Mouse (Mus musculus): ENCODE data around the gene Mrps30. TPM values are rescaled to one million over a fixed set of nuclear protein-coding genes. Genes with fewer than 3 reads are reported as not detected.
"Not testable (repeated sequence)": the region's sequence is repeated elsewhere in the genome, so short reads cannot be mapped to it uniquely, and the experiment has no call there.

Mrps30 gene
- total RNA-seq (2021): 10 to 100 TPM; 17.0 to 17.4 TPM
- long read RNA-seq, transcript Mrps30-201 (5 exons, 3,319 nt): major isoform, 47 of 52 reads
- long read RNA-seq, partial matches to known transcripts: 0 of 52 reads
- long read RNA-seq, other reads (novel, unspliced or antisense): 5 of 52 reads

DNA sequence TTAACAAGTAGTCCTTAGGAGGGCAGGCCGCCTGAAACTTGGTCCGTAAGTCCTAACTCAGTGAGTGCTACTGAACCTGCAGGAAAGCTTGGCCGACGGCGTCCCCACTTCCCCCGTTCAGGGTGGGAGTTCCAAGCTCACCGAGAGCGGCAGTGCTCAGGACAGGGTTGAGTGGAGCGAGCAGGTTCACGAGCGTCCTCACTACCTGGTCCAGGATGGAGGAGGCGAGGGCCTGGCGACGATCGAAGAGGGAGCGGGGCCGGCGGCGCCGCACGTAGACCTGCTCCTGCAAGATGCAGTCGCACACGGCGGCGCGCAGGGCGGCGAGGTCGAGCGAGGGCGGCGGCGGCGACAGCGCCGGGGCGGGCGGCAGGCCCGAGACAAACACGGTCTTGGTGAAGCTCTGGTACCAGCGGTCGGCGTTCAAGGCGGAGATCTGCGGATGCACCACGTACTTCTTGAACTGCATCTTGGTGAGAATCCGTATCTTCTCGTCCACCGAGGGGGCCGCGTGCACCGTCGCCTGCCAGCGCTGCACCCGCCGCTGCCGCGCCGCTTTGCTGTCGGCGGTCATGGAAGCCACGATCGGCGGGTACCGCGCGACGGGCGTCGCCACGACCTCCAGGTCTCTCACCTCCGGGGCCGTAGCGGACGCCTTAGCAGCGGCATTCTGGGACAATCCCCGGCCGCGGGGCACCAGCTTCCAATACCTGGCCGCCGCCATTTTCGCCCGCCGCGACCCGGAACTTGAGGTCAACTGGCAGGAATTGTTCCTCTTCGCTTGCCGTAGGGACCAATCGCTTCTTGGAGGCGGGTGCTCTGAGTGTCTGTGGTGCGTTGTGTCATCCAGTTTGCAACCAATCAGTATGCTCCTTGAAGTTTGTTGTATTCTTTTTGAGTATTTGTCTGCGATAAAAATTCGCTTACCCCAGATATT is at the start of gene Mrps30, which contains the start of gene B430218F22Rik:
Gene Mrps30, minus strand, starts transcription at position 742 of the 937 bp plus-strand sequence.
Gene B430218F22Rik, plus strand, starts transcription at position 120 of the 937 bp plus-strand sequence.
- DNase-seq (ENCODE audit: low spot score in 2 of 2): peak; percentile 92 to 97

DNA sequence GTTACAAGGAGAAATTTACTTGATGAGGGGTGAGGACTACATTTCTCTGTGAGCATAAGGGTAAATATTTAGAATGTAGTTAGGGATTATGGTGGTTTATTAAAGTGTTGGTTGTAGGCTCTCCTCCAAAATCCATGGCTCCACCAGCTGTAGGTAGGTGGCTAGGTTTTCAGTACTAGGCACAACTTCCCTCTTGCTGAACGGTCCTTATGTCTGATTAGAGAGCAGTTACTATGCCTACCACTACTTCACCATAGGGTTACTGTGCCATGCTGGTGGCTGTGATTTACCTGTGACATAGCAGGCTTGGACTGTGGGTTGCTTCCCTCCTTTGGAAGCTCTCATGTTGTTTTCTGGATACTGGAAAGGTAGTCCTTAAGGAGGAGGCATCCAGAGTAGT is 33.8 kb upstream of the Mrps30 start:
- DNase-seq (ENCODE audit: low spot score in 2 of 2): no peak

DNA sequence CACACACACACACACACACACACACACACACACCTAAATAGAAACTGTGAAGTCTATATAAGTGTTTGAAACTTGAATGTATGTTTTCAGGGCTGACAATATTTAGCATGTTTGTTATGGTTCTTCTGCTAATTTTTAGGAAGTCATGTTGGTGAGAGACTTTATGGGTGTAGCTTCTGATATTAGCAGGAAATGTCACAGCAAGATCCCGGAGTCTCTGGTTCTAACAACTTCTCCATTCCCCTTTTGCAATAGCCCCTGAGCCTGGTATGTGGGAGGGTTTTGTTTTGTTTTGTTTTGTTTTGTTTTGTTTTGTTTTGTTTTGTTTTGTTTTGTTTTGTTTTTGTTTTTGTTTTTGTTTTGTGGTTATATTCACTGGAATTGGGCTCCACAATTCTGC is 33.4 kb upstream of the Mrps30 start:
- no peak for DNase-seq (ENCODE audit: low spot score in 2 of 2)

DNA sequence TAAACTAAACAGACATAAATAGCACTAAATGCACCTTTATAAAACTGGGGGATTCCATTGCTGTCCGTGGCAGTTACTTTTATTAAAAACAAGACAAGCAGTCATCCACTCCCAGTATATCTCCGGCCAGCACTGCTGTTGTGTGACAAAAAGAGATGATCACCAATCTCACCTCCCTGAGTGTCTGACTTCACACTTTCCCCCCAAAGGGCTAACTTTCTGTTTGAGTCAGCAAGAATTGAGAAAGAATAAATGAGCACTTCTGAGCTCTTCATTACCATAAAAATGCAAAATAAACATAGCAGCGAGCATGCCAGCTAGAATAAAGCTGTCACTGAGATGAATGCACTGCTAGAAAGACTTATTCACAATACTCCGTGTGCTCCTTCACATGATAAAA is 31.1 kb upstream of the Mrps30 start:
- DNase-seq (ENCODE audit: low spot score in 2 of 2): no peak

DNA sequence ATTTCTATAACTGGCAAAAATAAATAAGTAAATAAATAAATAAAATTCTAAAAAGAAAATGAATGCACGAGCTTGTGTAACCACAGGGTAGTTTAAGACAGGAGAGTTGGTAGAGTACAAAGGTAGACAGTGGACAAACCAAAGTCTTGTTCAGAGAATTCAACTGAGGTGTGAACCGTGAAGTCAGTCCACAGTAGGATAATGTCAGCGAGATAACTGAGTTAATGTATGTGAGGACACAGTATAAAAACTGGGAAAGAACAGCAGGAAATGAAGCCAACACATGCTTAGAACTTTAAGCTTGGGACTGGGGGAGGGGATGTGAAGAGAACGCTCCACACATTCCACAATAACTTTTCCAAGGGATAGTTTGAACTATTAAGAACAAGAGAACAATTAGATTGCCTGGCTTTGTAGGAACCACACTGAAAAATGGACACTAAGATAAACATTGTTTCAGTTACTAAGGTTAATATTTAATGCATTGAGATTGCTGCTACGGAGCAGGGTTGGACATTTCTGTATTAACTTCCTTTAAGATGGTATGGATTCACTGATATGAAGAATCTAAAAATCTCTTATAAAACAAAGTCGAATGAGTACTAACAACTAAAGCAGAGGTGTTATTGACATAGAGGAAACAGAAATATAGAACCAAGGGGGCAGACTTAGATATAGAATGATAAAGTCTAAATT is 24.4 kb upstream of the Mrps30 start:
- no peak for DNase-seq (ENCODE audit: low spot score in 2 of 2)

DNA sequence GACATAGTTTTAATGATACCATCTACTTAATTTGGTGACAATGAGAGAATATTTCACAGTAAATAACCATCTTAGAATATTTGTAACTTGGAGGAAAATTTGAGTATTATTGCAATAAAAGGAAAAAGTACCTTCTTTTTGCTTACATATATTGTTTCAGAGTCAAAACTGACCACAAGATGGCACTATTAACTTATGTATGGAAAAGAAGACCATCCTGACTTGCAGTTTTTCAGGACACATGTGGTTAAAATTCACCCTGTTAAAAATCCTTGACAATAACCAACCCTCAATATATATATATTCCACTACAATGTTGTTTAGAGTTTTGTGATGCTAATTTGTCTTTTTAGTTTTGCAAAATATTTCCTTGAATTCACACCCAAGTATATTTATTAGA is 16.5 kb upstream of the Mrps30 start:
- peak in 1 of 2 experiments; percentile 56 for DNase-seq (ENCODE audit: low spot score in 2 of 2)

DNA sequence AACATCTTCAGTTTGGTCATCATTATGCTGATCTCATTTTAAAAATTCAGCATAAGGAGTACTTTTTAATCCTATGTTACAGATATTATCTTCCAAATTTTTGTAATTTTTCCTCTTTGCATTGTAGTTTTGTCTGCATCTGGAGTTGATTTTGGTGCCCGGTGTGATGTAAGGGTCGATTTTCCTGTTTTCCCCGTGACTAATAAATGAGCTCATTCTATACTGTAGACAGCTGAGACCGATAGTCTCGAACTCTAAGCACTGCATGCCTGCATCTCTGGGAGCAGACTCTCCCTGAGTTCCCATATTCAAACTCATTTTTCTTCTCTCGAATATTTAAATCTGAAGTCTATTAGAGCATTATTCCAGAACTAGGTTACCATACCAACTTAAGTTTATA is 13.3 kb upstream of the Mrps30 start:
- DNase-seq (ENCODE audit: low spot score in 2 of 2): no peak

DNA sequence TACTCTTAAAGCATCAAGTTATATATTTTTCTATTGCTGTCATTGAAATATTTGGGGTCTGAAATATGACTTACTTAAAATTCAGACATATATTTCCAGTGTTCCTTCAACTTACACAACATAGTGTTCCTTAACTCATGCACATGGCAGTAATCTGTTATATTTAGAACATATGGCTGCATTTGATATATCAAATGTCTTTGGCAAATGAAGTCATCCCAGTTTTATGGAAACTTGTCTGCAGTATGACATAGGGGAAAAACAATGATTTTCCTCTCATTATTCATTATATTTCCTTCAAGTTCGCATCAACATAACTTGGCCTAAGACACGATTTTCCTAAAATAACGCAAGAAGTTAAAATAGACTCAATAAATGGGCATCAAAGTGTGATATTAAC is 8.8 kb upstream of the Mrps30 start:
- DNase-seq (ENCODE audit: low spot score in 2 of 2): no peak

DNA sequence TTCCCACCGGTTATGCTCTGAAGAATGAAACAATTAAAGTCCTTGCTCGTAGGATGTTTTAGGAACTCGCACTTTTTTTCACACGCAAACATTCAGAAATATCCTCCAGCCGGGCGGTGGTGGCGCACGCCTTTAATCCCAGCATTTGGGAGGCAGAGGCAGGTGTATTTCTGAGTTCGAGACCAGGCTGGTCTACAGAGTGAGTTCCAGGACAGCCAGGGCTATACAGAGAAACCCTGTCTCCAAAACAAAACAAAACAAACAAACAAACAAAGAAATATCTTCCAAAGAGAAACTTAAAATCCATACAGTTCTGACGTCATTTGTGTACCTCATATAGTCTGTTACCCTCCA is 373 bp upstream of the Mrps30 start:
- not testable (repeated sequence) for DNase-seq (ENCODE audit: low spot score in 2 of 2)

DNA sequence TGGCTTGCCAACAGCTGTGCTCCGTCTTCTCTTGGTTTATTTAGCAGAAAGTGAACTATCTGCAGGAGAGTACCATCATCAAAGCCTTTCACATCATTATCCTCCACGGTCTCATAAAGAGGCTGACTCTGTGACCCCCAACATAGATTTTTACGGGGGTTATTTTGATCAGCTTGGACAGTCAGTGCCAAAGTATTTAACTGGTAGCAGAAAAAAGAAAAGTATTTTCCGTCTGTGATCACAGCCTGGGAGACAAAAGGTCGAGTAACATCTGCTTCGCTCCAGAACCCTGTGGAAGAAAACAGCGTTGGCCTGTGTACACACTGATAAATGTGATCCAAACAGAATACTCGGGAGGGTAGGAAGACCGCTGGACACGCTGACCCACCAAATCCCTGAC is 6.7 kb downstream of the Mrps30 start:
- DNase-seq (ENCODE audit: low spot score in 2 of 2): no peak

DNA sequence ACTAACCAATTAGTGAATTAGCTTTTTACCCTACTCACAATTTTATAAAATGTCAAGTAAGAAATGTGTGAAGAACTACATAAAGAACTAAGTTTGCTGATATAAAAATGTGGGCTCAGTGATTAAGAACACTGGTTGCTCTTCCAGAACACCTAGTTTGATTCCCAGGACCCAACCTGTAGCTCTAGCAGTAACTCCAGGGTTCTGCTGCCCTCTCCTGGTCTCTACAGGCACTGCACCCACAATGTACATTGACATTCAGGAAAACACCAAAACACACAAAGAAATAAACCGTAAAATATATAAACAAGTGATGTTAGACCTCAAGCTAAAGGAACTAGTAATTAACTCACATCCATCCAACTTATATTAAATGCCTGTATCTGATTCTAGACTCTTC is 7.9 kb downstream of the Mrps30 start:
- DNase-seq (ENCODE audit: low spot score in 2 of 2): peak; percentile 48 to 76

DNA sequence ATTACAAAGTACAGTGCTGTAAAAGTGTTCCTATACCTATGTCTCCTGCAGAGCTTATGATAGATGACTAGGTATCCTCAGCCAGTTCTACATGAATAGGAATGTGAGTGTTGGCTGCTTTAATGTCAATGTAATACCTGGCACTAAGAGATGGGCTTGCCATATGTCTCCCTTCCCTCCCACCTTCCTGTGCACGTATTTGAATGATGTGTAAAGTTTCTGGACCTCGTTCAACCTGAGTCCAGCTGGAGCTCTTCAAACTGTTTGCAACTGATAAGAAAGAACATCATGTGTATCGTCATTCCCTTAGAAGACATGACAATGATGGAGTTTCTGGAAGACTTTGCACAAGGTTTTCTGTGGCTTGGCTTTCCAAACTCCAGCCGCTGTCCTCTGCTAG is 14.2 kb downstream of the Mrps30 start:
- DNase-seq (ENCODE audit: low spot score in 2 of 2): peak in 1 of 2 experiments; percentile 24

DNA sequence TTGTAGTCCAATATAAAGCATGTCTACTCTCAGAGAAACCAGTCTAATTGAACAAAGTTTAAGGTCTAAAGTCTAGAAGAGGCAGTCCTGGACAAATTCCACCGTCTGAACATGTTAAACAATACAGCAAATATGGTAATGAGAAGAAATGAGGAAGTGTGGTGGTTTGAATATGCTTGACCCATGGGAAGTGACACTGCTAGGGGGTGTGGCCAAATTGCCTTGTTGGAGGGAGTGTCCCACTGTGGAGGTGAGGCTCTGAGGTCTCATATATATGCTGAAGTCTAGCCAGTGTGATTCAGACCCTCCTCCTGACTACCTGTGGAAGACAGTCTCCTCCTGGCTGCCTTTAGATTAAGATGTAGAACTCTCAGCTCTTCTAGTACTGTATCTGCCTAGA is 21.3 kb downstream of the Mrps30 start:
- DNase-seq (ENCODE audit: low spot score in 2 of 2): no peak

DNA sequence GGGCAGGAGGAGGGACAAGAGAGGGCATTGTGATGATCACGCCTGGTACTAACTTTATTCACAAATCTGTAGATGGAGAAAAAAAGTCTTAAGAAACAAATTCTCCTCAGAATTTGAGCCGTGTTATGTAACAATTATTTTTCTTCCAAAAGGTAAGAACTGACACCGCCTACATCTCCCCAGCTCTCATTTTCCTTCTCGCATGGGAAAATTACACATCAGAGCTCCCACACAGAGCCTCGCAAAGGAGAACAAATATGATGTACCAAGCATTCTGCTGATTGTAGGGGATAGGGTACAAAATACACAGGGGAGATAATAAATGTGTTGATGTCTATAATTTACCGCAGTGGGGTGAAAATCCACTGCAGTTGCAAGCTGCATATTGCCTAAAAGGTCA is 23.7 kb downstream of the Mrps30 start:
- peak in 1 of 2 experiments; percentile 39 for DNase-seq (ENCODE audit: low spot score in 2 of 2)

DNA sequence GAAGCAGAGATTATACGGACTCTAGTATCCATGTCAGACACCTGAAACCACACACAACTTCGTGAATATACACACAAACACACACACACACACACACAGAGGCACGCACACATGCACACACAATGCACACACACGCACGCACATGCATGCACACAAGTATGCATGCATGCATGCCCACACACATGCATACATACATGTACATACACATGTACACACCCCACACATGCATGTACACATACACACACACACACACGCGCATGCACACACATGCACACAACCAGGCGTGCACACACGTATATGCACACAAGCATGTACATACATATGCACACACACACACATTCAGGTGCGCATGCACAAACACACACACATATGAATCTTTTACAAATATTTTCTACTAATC is 36.2 kb downstream of the Mrps30 start:
- no peak for DNase-seq (ENCODE audit: low spot score in 2 of 2)

DNA sequence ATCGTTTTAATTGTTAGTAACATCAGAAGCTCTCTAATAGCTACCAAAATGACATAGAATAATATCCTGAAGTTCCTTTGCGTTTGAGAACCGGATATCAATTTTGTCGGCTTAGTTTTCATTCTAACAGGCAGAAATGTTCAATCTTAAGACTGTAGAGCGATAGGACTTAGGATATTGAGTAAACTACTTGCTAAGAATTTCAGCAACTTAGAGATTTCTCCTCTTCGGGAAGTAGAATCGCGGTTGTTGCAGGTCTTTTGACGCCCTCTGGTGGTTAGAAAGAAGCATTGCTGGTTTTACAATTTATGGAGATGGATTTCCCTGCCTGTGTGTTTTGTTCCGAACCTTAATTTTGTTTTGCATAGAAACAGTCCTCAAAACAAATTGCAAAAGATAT is 36.8 kb downstream of the Mrps30 start:
- DNase-seq (ENCODE audit: low spot score in 2 of 2): peak in 1 of 2 experiments; percentile 28

Other genes with a start within 250 kb of the Mrps30 start
- under 1 TPM; 0.28 to 0.54 TPM for gene B430218F22Rik, start 622 bp downstream of the Mrps30 start, total RNA-seq (2021)